Mouse (Mus musculus): ENCODE results near the gene Ces2f. TPM values are rescaled to one million over a fixed set of nuclear protein-coding genes. Genes with fewer than 3 reads are reported as not detected.

Ces2f gene
- polyA plus RNA-seq, 1 experiment from 2014 or later: 0.05 TPM

DNA sequence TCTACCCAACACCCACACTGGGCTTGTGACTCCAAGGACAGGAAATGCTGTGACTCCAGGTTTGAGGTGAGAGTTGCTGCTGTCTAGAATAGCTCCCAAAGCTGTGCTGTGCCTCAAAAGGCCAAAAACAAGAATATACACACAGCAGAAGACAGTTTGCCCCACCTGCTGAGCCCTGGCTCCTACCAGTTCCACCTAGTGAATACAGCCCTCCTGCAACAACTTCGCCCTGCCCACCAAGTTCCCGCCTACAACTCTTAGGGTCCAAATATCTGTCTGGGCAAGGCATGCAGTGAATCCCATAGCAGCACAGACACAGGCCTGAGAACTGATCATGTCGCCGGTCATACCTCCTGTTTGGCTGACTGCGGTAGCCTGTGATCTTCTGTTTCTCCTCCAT is 37.0 kb downstream of the Ces2f start:
- Histone ChIP-seq H3K27ac (no peak overlapping the region), H3K4me2 (no peak overlapping the region), H3K4me1 (no peaks in the 10 kb centered on the region), H3K9ac (no peak overlapping the region), H3K27me3 (no peaks in the 10 kb centered on the region), H3K4me3 (replicated peaks) (no peak overlapping the region), H3K9me3 (replicated peaks) (0 out of 2 replicates have a peak, but pooled peaks cover 3% of the 10 kb centered on the region), H3K36me3 (no peaks in the 10 kb centered on the region)
- WGBS: 90% methylated on average over 5 of the region's 5 CpGs
- no peak for ATAC-seq (replicated peaks; ENCODE audit: low FRiP score)

DNA sequence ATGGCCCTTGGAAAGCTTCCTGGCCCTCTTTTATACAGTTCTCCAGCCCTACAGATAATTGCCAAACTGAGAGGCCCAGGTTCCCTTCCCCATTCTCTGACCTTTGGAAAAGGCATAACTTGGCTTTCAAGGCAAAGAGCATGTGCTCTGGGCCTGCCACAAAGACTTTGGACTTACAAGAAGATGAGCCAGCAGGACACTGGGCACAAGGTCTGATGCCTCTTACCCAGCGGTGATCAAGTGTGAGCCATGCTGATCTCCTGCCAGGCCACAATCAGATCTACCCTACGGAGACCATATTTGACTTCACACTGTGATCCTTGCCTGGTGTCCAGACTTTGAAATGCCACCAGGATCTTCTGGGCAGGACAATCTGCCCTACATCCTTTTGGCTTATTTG is 37.8 kb downstream of the Ces2f start:
- H3K4me2 ChIP-seq: no peak overlapping the region
- WGBS: 95% methylated on average over 2 of the region's 2 CpGs
- H3K36me3 ChIP-seq: no peaks in the 10 kb centered on the region
- no peak overlapping the region for H3K27ac ChIP-seq
- no peaks in the 10 kb centered on the region for H3K27me3 ChIP-seq
- no peaks in the 10 kb centered on the region for H3K4me1 ChIP-seq
- no peak for ATAC-seq (replicated peaks; ENCODE audit: low FRiP score)
- no peaks in the 10 kb centered on the region for H3K9me3 ChIP-seq (replicated peaks)
- no peak overlapping the region for H3K9ac ChIP-seq
- no peak overlapping the region for H3K4me3 ChIP-seq (replicated peaks)

DNA sequence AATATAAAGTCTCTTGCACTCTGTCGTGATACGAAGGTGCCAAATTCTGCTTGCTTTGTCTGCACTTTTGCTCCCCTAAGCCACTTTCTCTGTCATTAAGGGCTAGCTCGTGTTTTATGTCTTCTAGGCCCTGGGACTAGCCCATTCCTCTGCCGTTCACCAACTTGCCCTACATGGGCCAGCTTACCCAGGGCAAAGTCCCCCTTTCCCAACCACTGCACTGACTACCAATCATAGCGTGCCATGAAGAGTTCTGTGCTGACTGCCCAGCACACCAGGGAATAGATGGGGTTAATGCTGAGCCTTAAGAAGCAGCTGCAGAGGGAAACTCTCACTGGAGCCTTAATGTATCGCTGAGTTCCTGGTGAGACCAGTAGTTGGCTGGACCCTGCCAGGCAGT is 51.0 kb downstream of the Ces2f start:
- ATAC-seq (replicated peaks; ENCODE audit: low FRiP score): no peak
- H3K4me3 ChIP-seq (replicated peaks): no peak overlapping the region
- H3K4me1 ChIP-seq: no peaks in the 10 kb centered on the region
- no peaks in the 10 kb centered on the region for H3K27me3 ChIP-seq
- no peak overlapping the region for H3K4me2 ChIP-seq
- H3K27ac ChIP-seq: no peak overlapping the region
- WGBS: 70% methylated on average over 6 of the region's 6 CpGs
- H3K9me3 ChIP-seq (replicated peaks): no peaks in the 10 kb centered on the region
- H3K9ac ChIP-seq: no peak overlapping the region
- H3K36me3 ChIP-seq: no peaks in the 10 kb centered on the region

DNA sequence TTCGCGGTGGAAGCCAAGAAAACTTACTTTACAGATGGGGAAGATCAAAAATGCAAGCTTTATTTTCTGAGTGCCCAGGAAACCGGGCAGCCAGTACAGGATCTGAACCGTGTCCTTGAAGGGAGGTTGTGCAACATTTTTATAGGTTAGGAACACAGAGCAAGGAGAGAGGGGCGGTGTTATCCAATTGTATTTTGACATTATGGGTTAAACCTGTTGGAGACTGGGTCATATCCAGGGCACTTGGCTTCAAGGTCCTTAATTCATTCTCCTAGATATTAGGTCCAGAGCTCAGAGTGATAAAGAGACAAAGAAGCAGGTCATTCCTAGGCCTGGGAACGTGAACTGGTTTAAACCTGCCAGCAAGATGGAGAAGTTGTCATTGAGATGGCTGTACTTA is 52.0 kb downstream of the Ces2f start:
- Histone ChIP-seq H3K9me3 (replicated peaks) (no peaks in the 10 kb centered on the region), H3K27ac (no peak overlapping the region), H3K4me1 (no peaks in the 10 kb centered on the region), H3K36me3 (no peaks in the 10 kb centered on the region), H3K4me3 (replicated peaks) (no peak overlapping the region), H3K27me3 (no peaks in the 10 kb centered on the region), H3K4me2 (no peak overlapping the region), H3K9ac (no peak overlapping the region)
- WGBS: 78% methylated on average over 6 of the region's 6 CpGs
- no peak for ATAC-seq (replicated peaks; ENCODE audit: low FRiP score)

DNA sequence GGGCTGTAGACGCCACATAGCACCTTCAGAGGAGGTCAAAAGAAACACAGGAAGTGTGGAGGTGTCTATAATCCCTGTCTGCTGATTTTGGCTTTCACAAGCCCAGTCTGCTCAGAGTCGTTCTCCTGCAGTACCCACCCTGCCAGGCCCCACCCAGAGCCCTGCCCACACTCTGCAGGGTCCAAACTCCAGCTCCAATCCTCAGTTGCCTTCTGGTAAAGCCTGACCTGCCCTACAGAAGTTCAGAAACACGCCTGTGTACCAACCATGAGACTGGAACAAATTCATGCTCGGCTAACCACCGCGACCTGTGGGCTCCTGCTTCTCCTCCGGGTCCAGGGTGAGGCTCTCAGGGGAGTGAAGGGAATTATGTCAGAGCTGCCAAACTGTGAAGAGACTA is 53.4 kb downstream of the Ces2f start, which contains the start of gene Ces2h:
Gene Ces2h, plus strand, starts transcription at position 268 of the 400 bp plus-strand sequence.
- H3K9ac ChIP-seq: no peak within 1 kb of the TSS
- H3K4me3 ChIP-seq (replicated peaks): no peak within 1 kb of the TSS
- H3K27me3 ChIP-seq: no peaks in the 10 kb centered on the region
- H3K4me1 ChIP-seq: no peaks in the 10 kb centered on the region
- peak; percentile 62; the same call in 1 of the 2 replicates for ATAC-seq (replicated peaks; ENCODE audit: low FRiP score)
- WGBS: 76% methylated on average over 7 of the region's 7 CpGs
- no peaks in the 10 kb centered on the region for H3K9me3 ChIP-seq (replicated peaks)
- H3K27ac ChIP-seq: no peak within 1 kb of the TSS
- no peak within 1 kb of the TSS for H3K4me2 ChIP-seq
- H3K36me3 ChIP-seq: no peaks in the 10 kb centered on the region

Other genes starting within 250 kb of the Ces2f start
- gene Ces2a, start 213.4 kb upstream of the Ces2f start, polyA plus RNA-seq (2015; fragmentation: Nextera tagmentation; extraction: Ambion mirVana): 0.31 and 0.48 TPM in 2 replicates
- 0.63 and 0.69 TPM in 2 replicates for gene Ces2b, start 115.8 kb upstream of the Ces2f start, polyA plus RNA-seq (2015; fragmentation: Nextera tagmentation; extraction: Ambion mirVana)
- 0.08 and 0.19 TPM in 2 replicates for gene Ces2c, start 100.3 kb upstream of the Ces2f start, polyA plus RNA-seq (2015; fragmentation: Nextera tagmentation; extraction: Ambion mirVana)
- 0.78 and 1.6 TPM in 2 replicates for gene Ces2e, start 21.1 kb upstream of the Ces2f start, polyA plus RNA-seq (2015; fragmentation: Nextera tagmentation; extraction: Ambion mirVana)
- gene Ces2g, start 14.4 kb downstream of the Ces2f start, polyA plus RNA-seq (2015; fragmentation: Nextera tagmentation; extraction: Ambion mirVana): 0.44 and 0.77 TPM in 2 replicates
- not detected in 2 replicates for gene Ces2h, start 53.5 kb downstream of the Ces2f start, polyA plus RNA-seq (2015; fragmentation: Nextera tagmentation; extraction: Ambion mirVana)
- gene Ces3a, start 101.2 kb downstream of the Ces2f start, polyA plus RNA-seq (2015; fragmentation: Nextera tagmentation; extraction: Ambion mirVana): not detected in 2 replicates
- not detected in 2 replicates for gene Ces3b, start 136.4 kb downstream of the Ces2f start, polyA plus RNA-seq (2015; fragmentation: Nextera tagmentation; extraction: Ambion mirVana)
- gene Ces4a, start 184.4 kb downstream of the Ces2f start, polyA plus RNA-seq (2015; fragmentation: Nextera tagmentation; extraction: Ambion mirVana): not detected in 2 replicates
- 67.7 and 73.2 TPM in 2 replicates for gene Cbfb, start 223.3 kb downstream of the Ces2f start, polyA plus RNA-seq (2015; fragmentation: Nextera tagmentation; extraction: Ambion mirVana)